Comparison of ENCODE assay signal across 8 mouse cellular contexts in genomic region chr2:125723086-125723407, GRCm38 (mm10). TPM values are rescaled to one million over a fixed set of nuclear protein-coding genes. Genes with fewer than 3 reads are reported as not detected.
A peak's percentile ranks its signal among the peaks of the same experiment; 100 is the strongest.
DNase-seq lines count a peak whose midpoint lies in the region; ATAC-seq and TF ChIP-seq lines count a peak whose summit lies in the region.

No protein-coding gene starts in this region.

- no peak for TF ChIP-seq POLR2A in embryonic fibroblast, embryonic 13.5 days (IDR thresholded peaks at IDR 0.05; ENCODE audit: low read depth, low read length)
- no peak for TF ChIP-seq POLR2A in olfactory bulb, adult 2 months (IDR thresholded peaks at IDR 0.05; ENCODE audit: insufficient read depth, low read depth, low read length)

- no peaks in the 10 kb centered on the region for H3K9me3 ChIP-seq in lung, embryonic 15.5 days
- no peaks in the 10 kb centered on the region for H3K9me3 ChIP-seq in limb, embryonic 12.5 days

- TF ChIP-seq CTCF in embryonic fibroblast, embryonic 13.5 days (IDR thresholded peaks at IDR 0.05; ENCODE audit: borderline replicate concordance, insufficient read depth, low read length) = no peak
- TF ChIP-seq CTCF in olfactory bulb, adult 2 months (IDR thresholded peaks at IDR 0.05; ENCODE audit: insufficient read depth, low read depth, low read length) = no peak

- H3K27me3 ChIP-seq in lung, embryonic 15.5 days = peaks cover 31% of the 10 kb centered on the region
- H3K27me3 ChIP-seq in limb, embryonic 12.5 days = peaks cover 43% of the 10 kb centered on the region

- peak overlapping the region; percentile 26 for H3K9ac ChIP-seq in lung, embryonic 15.5 days
- peak overlapping the region; percentile 55 for H3K9ac ChIP-seq in limb, embryonic 12.5 days (replicated peaks)

- no peak overlapping the region for H3K27ac ChIP-seq in lung, embryonic 15.5 days
- no peak overlapping the region for H3K27ac ChIP-seq in embryonic fibroblast, embryonic 13.5 days (ENCODE audit: insufficient read depth, low read length)
- no peak overlapping the region for H3K27ac ChIP-seq in limb, embryonic 12.5 days
- H3K27ac ChIP-seq in olfactory bulb, adult 2 months (ENCODE audit: insufficient read depth, low read depth, low read length) = no peak overlapping the region

- no peaks in the 10 kb centered on the region for H3K36me3 ChIP-seq in lung, embryonic 15.5 days
- no peaks in the 10 kb centered on the region for H3K36me3 ChIP-seq in limb, embryonic 12.5 days

- no peak for DNase-seq in lung, postnatal 36 days
- DNase-seq in adrenal gland, postnatal 14 days = no peak
- no peak for DNase-seq in urinary bladder, postnatal 25 days (ENCODE audit: low spot score)
- DNase-seq in frontal cortex, postnatal 10 days (ENCODE audit: low spot score in 2 of 2) = no peak

- 1% methylated on average over 18 of the region's 18 CpGs for WGBS in lung, embryonic 15.5 days
- WGBS in limb, embryonic 12.5 days = under 1% methylated on average over 18 of the region's 18 CpGs
- 9% methylated on average over 18 of the region's 18 CpGs for WGBS in olfactory bulb, adult 2 months

- H3K4me1 ChIP-seq in lung, embryonic 15.5 days = peaks cover 12% of the 10 kb centered on the region
- 0 out of 2 replicates have a peak, but pooled peaks cover 7% of the 10 kb centered on the region for H3K4me1 ChIP-seq in embryonic fibroblast, embryonic 13.5 days (ENCODE audit: control insufficient read depth, insufficient read depth, low read length)
- peaks cover 14% of the 10 kb centered on the region for H3K4me1 ChIP-seq in limb, embryonic 12.5 days (replicated peaks)
- H3K4me1 ChIP-seq in olfactory bulb, adult 2 months (ENCODE audit: control insufficient read depth, insufficient read depth, low read length) = peaks cover 18% of the 10 kb centered on the region

- ATAC-seq in lung, embryonic 15.5 days (ENCODE audit: borderline replicate concordance, extremely low read depth, low FRiP score, low TSS enrichment) = no peak
- peak; percentile 39; the same call in 1 of the 2 replicates for ATAC-seq in limb, embryonic 12.5 days (ENCODE audit: insufficient number of reproducible peaks, insufficient read depth, low FRiP score, low TSS enrichment, low read depth)

- peak overlapping the region; percentile 46 for H3K4me3 ChIP-seq in lung, embryonic 15.5 days
- H3K4me3 ChIP-seq in embryonic fibroblast, embryonic 13.5 days (ENCODE audit: insufficient read depth, low read length) = peak overlapping the region; percentile 58
- peak overlapping the region; percentile 55 for H3K4me3 ChIP-seq in limb, embryonic 12.5 days (replicated peaks)
- peak overlapping the region; percentile 40 for H3K4me3 ChIP-seq in olfactory bulb, adult 2 months (ENCODE audit: insufficient read depth, low read depth, low read length)

- H3K4me2 ChIP-seq in lung, embryonic 15.5 days = peak overlapping the region; percentile 93
- peak overlapping the region; percentile 100 for H3K4me2 ChIP-seq in limb, embryonic 12.5 days

RNA-seq across cellular contexts. Expression of gene Shc4, which starts 0.9 kb away (rescaled TPM):
- 1.2 and 1.3 TPM in 2 replicates for polyA plus RNA-seq in lung, embryonic 15.5 days (2015; fragmentation: Nextera tagmentation; extraction: Ambion mirVana)
- 2.9 and 3.7 TPM in 2 replicates for polyA plus RNA-seq in embryonic fibroblast, embryonic 13.5 days (2011; ENCODE audit: insufficient read length, low read depth, missing spikeins)
- 1.1 and 1.2 TPM in 2 replicates for polyA plus RNA-seq in limb, embryonic 12.5 days (2016; fragmentation: Nextera tagmentation; extraction: Ambion mirVana)
- polyA plus RNA-seq in olfactory bulb, adult 2 months (2012; ENCODE audit: insufficient read depth, insufficient read length, low replicate concordance, missing spikeins) = not detected in 2 replicates
- 3.0 and 3.9 TPM in 2 replicates for total RNA-seq in adrenal gland, postnatal 14 days (2021)

RNA-seq across cellular contexts. Expression of gene Eid1, which starts 50.2 kb away (rescaled TPM):
- polyA plus RNA-seq in lung, embryonic 15.5 days (2015; fragmentation: Nextera tagmentation; extraction: Ambion mirVana) = 117 and 126 TPM in 2 replicates
- 115 and 131 TPM in 2 replicates for polyA plus RNA-seq in embryonic fibroblast, embryonic 13.5 days (2011; ENCODE audit: insufficient read length, low read depth, missing spikeins)
- polyA plus RNA-seq in limb, embryonic 12.5 days (2016; fragmentation: Nextera tagmentation; extraction: Ambion mirVana) = 276 and 293 TPM in 2 replicates
- polyA plus RNA-seq in olfactory bulb, adult 2 months (2012; ENCODE audit: insufficient read depth, insufficient read length, low replicate concordance, missing spikeins) = not detected in 2 replicates
- 111 and 115 TPM in 2 replicates for total RNA-seq in adrenal gland, postnatal 14 days (2021)

RNA-seq across cellular contexts. Expression of gene Secisbp2l, which starts 59.6 kb away (rescaled TPM):
- 17.1 and 17.8 TPM in 2 replicates for polyA plus RNA-seq in lung, embryonic 15.5 days (2015; fragmentation: Nextera tagmentation; extraction: Ambion mirVana)
- 43.8 and 46.4 TPM in 2 replicates for polyA plus RNA-seq in embryonic fibroblast, embryonic 13.5 days (2011; ENCODE audit: insufficient read length, low read depth, missing spikeins)
- 21.4 and 22.4 TPM in 2 replicates for polyA plus RNA-seq in limb, embryonic 12.5 days (2016; fragmentation: Nextera tagmentation; extraction: Ambion mirVana)
- polyA plus RNA-seq in olfactory bulb, adult 2 months (2012; ENCODE audit: insufficient read depth, insufficient read length, low replicate concordance, missing spikeins) = 44.6 TPM in 1 of 2 replicates, not detected in the other
- 52.9 and 56.7 TPM in 2 replicates for total RNA-seq in adrenal gland, postnatal 14 days (2021)
